Mouse (Mus musculus): ENCODE data around the gene Ap1s2. TPM values are rescaled to one million over a fixed set of nuclear protein-coding genes. Genes with fewer than 3 reads are reported as not detected.

The Ap1s2 gene
- 9.3 and 16.7 TPM in 2 replicates for total RNA-seq (2017)

DNA sequence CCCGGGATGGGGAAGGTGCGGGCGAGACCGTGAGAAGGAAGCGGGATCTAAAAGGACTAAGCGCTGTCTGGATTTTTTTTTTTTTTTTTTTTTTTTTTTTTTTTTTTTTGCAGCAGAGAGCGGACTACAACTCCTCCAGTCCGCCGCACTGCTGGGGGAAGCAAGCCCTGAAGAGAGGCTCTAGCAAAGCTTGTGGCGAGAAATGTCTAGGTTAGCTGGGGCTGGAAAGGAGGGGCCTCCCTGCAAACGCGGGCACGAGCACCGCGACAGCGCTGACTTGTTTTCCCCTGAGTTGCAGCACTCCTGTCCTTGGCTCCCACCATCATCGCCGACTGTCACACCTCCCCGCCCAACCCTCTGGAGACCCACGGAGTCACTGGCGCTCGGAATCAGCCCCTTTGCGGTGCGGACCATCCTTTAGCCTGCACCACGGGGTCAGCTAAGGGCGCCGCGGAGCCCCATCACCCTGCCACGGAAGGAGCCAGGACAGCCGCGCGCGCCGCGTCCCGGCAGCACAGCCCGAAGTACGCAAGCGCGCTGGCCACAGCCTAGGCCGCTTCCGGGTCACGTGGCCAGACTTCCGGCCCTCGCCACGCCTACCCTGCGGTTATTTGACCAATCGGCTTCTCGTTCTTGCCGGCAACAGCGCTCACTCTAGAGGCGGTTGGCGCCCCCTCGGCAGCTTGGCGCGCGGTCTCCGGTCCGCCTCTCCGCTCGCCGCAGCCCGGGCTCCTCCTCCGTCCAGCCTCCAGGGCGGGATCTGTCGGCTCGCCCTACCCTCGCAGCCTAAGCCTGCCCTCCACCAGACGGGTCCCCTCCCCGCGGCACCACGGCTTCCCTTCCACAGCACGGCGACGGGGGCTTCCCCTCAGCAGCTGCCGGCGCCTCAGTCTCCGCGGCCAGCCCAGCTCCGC, at the start of gene Ap1s2:
Gene Ap1s2 (plus strand): TSS at position 681 of the 914 bp plus-strand sequence.
- peak; percentile 91 for ATAC-seq (replicated peaks; ENCODE audit: low read depth, poor library complexity, severe bottlenecking)

GRCm38 (mm10) chrX:163867711-163868379, 41.0 kb upstream of the Ap1s2 start:
- ATAC-seq (replicated peaks; ENCODE audit: low read depth, poor library complexity, severe bottlenecking): peak; percentile 82

DNA sequence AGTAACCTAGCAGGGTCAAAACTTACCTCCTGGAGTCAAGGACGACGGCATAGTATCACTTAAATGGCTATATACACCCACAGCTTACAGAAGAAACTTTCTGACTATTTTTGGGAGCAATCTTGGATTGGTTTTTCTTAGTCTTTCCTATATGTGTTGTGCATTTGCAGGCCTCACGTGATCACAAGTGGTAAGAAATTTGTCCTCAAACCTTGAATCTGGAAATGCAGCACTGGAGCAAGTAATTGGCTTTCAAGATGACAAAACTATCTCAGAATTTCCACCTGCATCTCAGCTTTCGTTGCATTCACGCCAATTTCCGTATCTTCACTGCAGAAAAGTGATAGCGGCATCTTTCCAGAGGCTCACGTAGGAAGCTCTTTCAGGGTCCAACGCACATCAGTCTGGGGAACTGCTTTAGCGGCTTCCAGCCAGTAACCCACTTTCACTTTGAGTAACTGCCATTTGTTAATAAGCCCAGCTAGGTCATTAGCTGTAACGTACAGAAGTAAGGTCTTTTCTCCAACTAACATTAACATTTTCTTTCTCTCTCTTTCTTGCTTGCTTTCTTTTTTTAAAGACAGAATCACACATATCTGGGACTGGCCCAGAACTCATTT, 40.0 kb upstream of the Ap1s2 start:
- 0 out of 2 replicates have a peak, but pooled peaks have one; percentile 42 for ATAC-seq (replicated peaks; ENCODE audit: low read depth, poor library complexity, severe bottlenecking)

GRCm38 (mm10) chrX:163875932-163876331, 32.9 kb upstream of the Ap1s2 start:
- no peak for ATAC-seq (replicated peaks; ENCODE audit: low read depth, poor library complexity, severe bottlenecking)

- ATAC-seq (replicated peaks; ENCODE audit: low read depth, poor library complexity, severe bottlenecking): no peak
These were observed 32.2 kb upstream of the Ap1s2 start for GRCm38 (mm10) chrX:163876636-163877035.

DNA sequence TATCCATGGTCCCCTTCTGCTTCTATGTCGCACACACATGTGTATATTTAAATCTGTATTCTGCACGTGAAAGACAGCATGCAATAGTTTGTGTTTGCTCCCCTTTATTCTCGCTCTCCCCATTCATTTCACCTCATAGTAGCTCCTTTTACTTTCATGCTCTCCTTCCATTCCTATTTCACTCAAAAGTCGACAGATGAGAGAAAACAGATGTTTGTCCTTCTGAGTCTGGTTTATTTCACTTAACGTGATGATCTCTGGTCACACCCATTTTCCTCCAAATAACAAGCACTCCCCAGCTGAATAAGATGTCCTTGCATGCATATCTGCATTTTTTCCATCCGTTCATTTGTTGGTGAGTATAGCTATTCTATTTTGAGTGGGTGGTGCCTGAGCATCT, 29.8 kb upstream of the Ap1s2 start:
- ATAC-seq (replicated peaks; ENCODE audit: low read depth, poor library complexity, severe bottlenecking): no peak

DNA sequence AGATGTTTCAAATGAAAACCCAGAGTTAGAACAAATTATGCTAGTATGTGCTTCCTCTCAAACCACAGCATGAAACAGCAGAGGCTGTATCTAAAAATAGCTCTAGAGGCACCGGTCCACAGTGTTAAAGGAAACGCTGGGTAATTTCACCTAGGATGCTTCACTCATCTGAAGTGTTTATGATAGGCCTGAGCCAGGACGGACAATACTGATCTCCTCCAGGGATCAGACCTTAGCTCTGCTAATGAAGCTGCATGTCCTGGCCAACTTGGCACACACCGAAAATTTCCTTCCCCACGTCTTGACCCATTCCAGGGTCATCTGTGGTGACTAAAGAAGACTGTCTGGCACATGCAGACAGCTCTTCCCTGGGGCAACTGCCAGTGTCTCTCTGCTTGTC, 29.4 kb upstream of the Ap1s2 start:
- peak; percentile 62; the same call in 1 of the 2 replicates for ATAC-seq (replicated peaks; ENCODE audit: low read depth, poor library complexity, severe bottlenecking)

- ATAC-seq (replicated peaks; ENCODE audit: low read depth, poor library complexity, severe bottlenecking): no peak
These were observed 23.3 kb upstream of the Ap1s2 start for GRCm38 (mm10) chrX:163885539-163885981.

GRCm38 (mm10) chrX:163897354-163897753, 11.5 kb upstream of the Ap1s2 start:
- ATAC-seq (replicated peaks; ENCODE audit: low read depth, poor library complexity, severe bottlenecking): peak; percentile 91

DNA sequence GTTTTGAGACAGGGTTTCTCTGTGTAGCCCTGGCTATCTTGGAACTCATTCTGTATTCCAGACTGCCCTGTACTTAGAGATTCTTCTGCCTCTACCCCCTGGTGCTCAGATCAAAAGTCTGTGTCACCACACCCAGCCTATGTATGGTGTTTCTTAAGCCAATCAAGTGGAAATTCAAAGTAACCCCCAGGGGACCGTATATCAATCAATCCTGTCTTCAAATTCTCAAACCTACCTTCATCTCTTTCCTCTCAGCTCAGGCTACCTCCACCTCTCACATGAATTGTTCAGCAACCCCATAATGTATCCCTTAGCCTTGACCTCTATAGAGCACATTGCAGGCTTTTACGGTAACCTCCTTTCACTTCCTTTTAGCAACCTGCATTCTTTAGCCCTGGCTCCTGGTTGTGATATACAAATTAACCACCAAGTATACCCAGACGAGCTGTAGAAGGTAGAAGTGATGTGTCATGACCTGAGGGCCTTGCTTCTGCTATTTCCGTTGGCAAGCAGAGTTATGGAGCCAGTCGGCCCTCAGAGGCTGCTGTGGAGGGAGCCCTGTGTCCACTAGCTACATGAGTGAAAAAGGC, 9.3 kb upstream of the Ap1s2 start:
- ATAC-seq (replicated peaks; ENCODE audit: low read depth, poor library complexity, severe bottlenecking): peak; percentile 69

GRCm38 (mm10) chrX:163906861-163907260, 2.0 kb upstream of the Ap1s2 start:
- no peak for ATAC-seq (replicated peaks; ENCODE audit: low read depth, poor library complexity, severe bottlenecking)

DNA sequence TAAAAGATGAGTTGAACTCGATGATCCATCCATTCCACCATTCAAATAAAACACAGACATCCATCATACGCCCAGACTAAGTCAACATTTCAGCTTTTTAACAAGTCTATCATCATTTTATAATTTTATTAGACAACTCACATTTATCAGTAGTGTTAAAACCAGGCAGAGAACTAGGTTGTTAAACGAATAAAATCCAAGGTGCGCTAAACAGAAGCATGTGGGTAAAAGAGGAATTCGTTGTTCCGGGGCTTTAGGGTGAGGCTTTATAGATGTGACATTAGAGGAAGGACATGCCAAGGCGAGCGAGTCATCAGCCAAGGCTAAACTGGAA, 847 bp upstream of the Ap1s2 start:
- peak; percentile 31; the same call in 1 of the 2 replicates for ATAC-seq (replicated peaks; ENCODE audit: low read depth, poor library complexity, severe bottlenecking)

DNA sequence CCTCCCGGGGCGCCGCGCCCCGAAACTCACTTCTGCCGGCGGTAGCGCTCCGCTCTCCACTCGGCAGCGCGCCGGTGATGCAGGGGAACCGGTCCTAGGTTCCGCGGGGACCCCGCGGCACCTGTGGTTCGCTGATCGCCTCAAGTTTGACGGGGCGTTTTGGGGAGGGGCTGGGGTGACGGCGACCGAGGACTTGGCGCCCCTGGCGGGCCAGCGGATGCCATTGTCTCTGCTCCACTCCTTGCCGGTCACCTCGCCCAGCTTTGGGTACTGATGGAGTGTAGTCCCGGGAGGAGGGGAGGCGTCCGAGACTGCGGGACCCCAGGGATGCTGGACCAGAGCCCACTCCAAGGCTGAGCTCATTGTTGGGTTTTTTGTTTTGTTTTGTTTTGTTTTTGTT, 564 bp downstream of the Ap1s2 start:
- peak; percentile 12; the same call in 1 of the 2 replicates for ATAC-seq (replicated peaks; ENCODE audit: low read depth, poor library complexity, severe bottlenecking)

DNA sequence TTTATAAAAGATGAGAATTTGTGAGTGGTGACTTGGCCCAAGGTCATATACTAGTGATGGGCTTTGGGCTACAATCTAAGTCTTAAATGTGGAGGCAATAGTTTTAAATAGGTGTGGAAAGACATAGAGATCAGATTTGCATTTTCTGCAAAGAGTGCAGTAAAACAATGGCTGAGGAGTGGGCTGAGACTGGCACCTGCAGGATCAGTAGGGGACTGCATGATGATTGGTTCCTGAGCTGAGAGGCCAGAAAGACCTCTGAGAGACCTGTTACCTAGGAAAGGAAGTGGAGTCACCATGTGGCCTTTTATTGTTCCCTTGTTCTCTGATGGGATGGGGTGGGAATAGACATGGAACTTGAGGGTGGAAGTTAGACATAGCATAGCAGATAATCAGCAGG, 4.0 kb downstream of the Ap1s2 start:
- peak; percentile 45 for ATAC-seq (replicated peaks; ENCODE audit: low read depth, poor library complexity, severe bottlenecking)

- ATAC-seq (replicated peaks; ENCODE audit: low read depth, poor library complexity, severe bottlenecking): 0 out of 2 replicates have a peak, but pooled peaks have one; percentile 36
These were observed 20.7 kb downstream of the Ap1s2 start for GRCm38 (mm10) chrX:163929550-163929949.

DNA sequence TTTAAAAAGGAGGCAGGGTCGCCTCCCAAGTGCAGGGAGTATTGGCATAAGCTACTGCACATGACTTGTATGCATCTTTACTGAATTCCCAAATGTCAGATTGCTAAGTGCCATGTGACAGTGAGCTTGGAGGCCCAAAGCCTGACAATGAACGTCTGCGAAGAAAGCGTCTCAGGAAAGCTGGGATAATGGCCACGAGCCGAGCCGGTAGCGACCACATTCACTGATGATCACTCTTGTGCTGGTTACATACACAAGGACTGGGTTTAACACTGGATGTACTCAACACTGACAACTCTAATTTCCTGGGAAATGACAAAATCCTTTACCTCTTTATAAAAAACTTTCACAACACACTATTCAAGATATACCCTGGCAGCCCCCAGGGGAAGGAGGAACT, 25.9 kb downstream of the Ap1s2 start:
- ATAC-seq (replicated peaks; ENCODE audit: low read depth, poor library complexity, severe bottlenecking): no peak

- ATAC-seq (replicated peaks; ENCODE audit: low read depth, poor library complexity, severe bottlenecking): no peak
These were observed 29.8 kb downstream of the Ap1s2 start for GRCm38 (mm10) chrX:163938587-163938986.

- ATAC-seq (replicated peaks; ENCODE audit: low read depth, poor library complexity, severe bottlenecking): no peak
These were observed 35.6 kb downstream of the Ap1s2 start for GRCm38 (mm10) chrX:163944381-163944780.

DNA sequence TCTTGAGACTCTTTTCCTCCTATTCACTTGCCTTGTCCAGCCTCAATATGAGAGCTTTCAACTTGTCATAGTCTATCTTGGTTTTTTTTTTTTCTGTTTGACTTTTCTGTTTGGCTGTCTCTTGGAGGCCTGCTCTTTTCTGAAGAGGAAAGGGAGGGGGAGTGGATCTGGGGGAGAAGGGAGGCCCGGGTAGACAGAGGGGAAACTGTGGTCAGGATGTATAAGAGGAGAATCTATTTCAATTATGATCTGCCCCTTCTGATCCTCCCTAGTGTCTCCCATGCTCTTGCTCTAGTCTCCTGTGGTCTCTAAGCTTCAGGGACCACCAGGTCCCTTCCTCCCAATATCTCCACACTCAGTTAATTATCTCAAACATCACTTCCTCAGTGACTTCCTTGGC, 42.8 kb downstream of the Ap1s2 start:
- peak; percentile 81 for ATAC-seq (replicated peaks; ENCODE audit: low read depth, poor library complexity, severe bottlenecking)

DNA sequence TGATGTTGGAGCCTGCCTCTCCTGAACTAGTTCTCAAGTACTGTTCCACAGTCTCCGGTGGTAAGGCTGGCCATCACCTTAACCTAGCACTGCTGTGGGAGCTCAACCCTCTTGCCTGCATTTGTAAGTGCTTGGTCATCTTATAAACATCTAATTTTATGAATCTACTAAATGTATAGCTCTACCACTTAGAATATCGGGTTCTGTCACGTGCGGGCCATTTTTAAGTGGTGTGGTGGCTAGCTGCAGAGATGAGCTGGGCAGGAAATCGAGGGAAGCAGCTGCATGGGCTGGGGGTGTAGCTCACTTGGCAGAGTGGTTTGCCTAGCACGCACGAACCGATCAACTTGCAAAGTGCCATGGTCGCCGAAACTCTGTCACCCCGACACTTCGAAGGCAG, 48.6 kb downstream of the Ap1s2 start:
- ATAC-seq (replicated peaks; ENCODE audit: low read depth, poor library complexity, severe bottlenecking): no peak; the same call in 1 of the 2 replicates
